Mouse (Mus musculus) CH12.LX (cell line): ENCODE measurements around the gene Pgap3.

ENCODE experiments used
- CTCF ChIP-seq, 2 experiments: IDR thresholded peaks in 1 of 2; conservative IDR thresholded peaks in 1 of 2; 2 replicates each; pipeline ENCODE4 v1.5.1; 2011 to 2012; ENCODE audit warnings: low read depth in 2 of 2, low read length in 2 of 2, improper control_type of control experiment in 1 of 2, inconsistent platforms in 1 of 2, mild to moderate bottlenecking in 1 of 2, moderate library complexity in 1 of 2
- MAX ChIP-seq: IDR thresholded peaks from 2 replicates; pipeline ENCODE4 v1.6.1; 2011; ENCODE audit warnings: low read length, improper control_type of control experiment
- MEF2A ChIP-seq: IDR thresholded peaks from 2 replicates; pipeline ENCODE4 v1.6.1; 2014; ENCODE audit warnings: low read depth, mild to moderate bottlenecking, inconsistent platforms, low read length, improper control_type of control experiment, borderline replicate concordance

GRCm38 (mm10) chr11:98363817-98364216 is 36.5 kb downstream of the Pgap3 start:
- TF ChIP-seq CTCF (conservative IDR thresholded peaks at IDR 0.05 in 1 of 2, IDR thresholded peaks at IDR 0.05 in 1 of 2; ENCODE audit: low read depth in 2 of 2, low read length in 2 of 2) (no peak), MAX (no peak), MEF2A (no peak)
